Comparison of ENCODE assay signal across 8 mouse cellular contexts in the genomic region with DNA sequence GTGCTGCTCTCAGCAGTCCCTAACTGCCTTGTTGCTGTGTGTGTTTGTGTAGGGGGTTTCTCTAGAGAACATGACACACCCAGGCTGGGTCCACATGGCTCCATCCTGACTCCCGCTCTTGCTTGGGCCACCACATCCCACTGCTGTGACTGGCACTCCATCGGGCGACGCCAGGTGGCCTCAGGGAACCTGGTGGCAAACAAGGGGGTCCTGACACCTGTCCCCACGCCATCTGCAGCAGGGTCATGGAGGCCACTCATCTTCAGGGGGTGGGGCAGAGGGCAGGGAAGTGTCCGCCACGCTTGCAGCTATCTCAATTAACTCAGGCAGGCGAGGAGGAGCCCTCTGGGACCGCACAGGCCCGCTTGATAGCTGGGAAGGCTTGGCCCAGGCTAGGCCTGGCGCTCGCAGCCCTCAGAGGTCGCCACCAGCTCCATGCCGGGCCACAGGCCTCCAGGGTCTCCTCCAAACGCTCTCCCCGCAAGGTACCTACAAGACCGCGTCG. TPM values are rescaled to one million over a fixed set of nuclear protein-coding genes. Genes with fewer than 3 reads are reported as not detected.
A peak's percentile ranks its signal among the peaks of the same experiment; 100 is the strongest.
DNase-seq lines count a peak whose midpoint lies in the region; ATAC-seq and TF ChIP-seq lines count a peak whose summit lies in the region.

No protein-coding gene starts in this region.

- no peak for TF ChIP-seq EP300 in ES-Bruce4 (IDR thresholded peaks at IDR 0.05; ENCODE audit: insufficient read depth, low read depth, low read length)

- H3K27ac ChIP-seq in ES-Bruce4 (ENCODE audit: insufficient read depth, low read length) = no peak overlapping the region
- H3K27ac ChIP-seq in embryonic facial prominence, embryonic 15.5 days (replicated peaks) = no peak overlapping the region
- 0 out of 2 replicates have a peak overlapping the region, but pooled peaks have one; percentile 17 for H3K27ac ChIP-seq in intestine, embryonic 15.5 days

- no peaks in the 10 kb centered on the region for H3K4me1 ChIP-seq in ES-Bruce4 (ENCODE audit: control insufficient read depth, insufficient read depth, low read length)
- H3K4me1 ChIP-seq in embryonic facial prominence, embryonic 15.5 days = peaks cover 18% of the 10 kb centered on the region
- peaks cover 15% of the 10 kb centered on the region for H3K4me1 ChIP-seq in intestine, embryonic 15.5 days (replicated peaks)

- peak overlapping the region; percentile 60 for H3K4me3 ChIP-seq in ES-Bruce4 (ENCODE audit: low read depth, low read length)
- H3K4me3 ChIP-seq in embryonic facial prominence, embryonic 15.5 days (replicated peaks) = peak overlapping the region; percentile 53
- peak overlapping the region; percentile 47 for H3K4me3 ChIP-seq in intestine, embryonic 15.5 days (replicated peaks)

- WGBS in embryonic facial prominence, embryonic 15.5 days = 9% methylated on average over 19 of the region's 19 CpGs
- WGBS in intestine, embryonic 15.5 days = 10% methylated on average over 19 of the region's 19 CpGs

- H3K9me3 ChIP-seq in ES-Bruce4 (replicated peaks; ENCODE audit: control insufficient read depth, insufficient read depth, low read length, poor library complexity, severe bottlenecking) = no peaks in the 10 kb centered on the region
- H3K9me3 ChIP-seq in embryonic facial prominence, embryonic 15.5 days (replicated peaks) = no peaks in the 10 kb centered on the region
- no peaks in the 10 kb centered on the region for H3K9me3 ChIP-seq in intestine, embryonic 15.5 days

- H3K27me3 ChIP-seq in ES-Bruce4 (ENCODE audit: control insufficient read depth, insufficient read depth, low read length, poor library complexity, severe bottlenecking) = no peaks in the 10 kb centered on the region
- peaks cover 7% of the 10 kb centered on the region for H3K27me3 ChIP-seq in embryonic facial prominence, embryonic 15.5 days
- 0 out of 2 replicates have a peak, but pooled peaks cover 5% of the 10 kb centered on the region for H3K27me3 ChIP-seq in intestine, embryonic 15.5 days (replicated peaks)

- ATAC-seq in embryonic facial prominence, embryonic 15.5 days (ENCODE audit: insufficient number of reproducible peaks, low FRiP score, low TSS enrichment, low read depth) = peak; percentile 26; the same call in 1 of the 2 replicates
- peak; percentile 45 for ATAC-seq in intestine, embryonic 15.5 days
- peak; percentile 48 for ATAC-seq in megakaryocyte-erythroid progenitor cell, adult 5-6 weeks (replicated peaks; ENCODE audit: low FRiP score, low TSS enrichment, poor library complexity, severe bottlenecking)

- H3K4me2 ChIP-seq in embryonic facial prominence, embryonic 15.5 days (replicated peaks) = peak overlapping the region; percentile 91
- H3K4me2 ChIP-seq in intestine, embryonic 15.5 days (replicated peaks) = peak overlapping the region; percentile 94

- no peak overlapping the region for H3K9ac ChIP-seq in ES-Bruce4 (ENCODE audit: low read depth, poor library complexity, severe bottlenecking)
- H3K9ac ChIP-seq in embryonic facial prominence, embryonic 15.5 days = peak overlapping the region; percentile 42
- peak overlapping the region; percentile 49 for H3K9ac ChIP-seq in intestine, embryonic 15.5 days

- no peak for TF ChIP-seq POLR2A in ES-Bruce4 (IDR thresholded peaks at IDR 0.05; ENCODE audit: insufficient read depth, low read length)

- DNase-seq in heart, adult 11 months = peak; percentile 96
- DNase-seq in heart, postnatal 10 days = no peak
- DNase-seq in adrenal gland, adult 2 months = no peak
- no peak for DNase-seq in adrenal gland, adult 18-20 months (ENCODE audit: low spot score in 2 of 2)

- intact Hi-C loops in heart, postnatal 10 days (cut with DNase I) = no loop called here

- H3K36me3 ChIP-seq in ES-Bruce4 (ENCODE audit: control insufficient read depth, insufficient read depth, low read length, poor library complexity, severe bottlenecking) = no peaks in the 10 kb centered on the region
- H3K36me3 ChIP-seq in embryonic facial prominence, embryonic 15.5 days = no peaks in the 10 kb centered on the region
- H3K36me3 ChIP-seq in intestine, embryonic 15.5 days = no peaks in the 10 kb centered on the region

- no peak for TF ChIP-seq CTCF in ES-Bruce4 (IDR thresholded peaks at IDR 0.05; ENCODE audit: low read depth, low read length)

RNA-seq across cellular contexts. Expression of a gene that starts 0.5 kb away (rescaled TPM):
- 1 to 10 TPM; 6.5 to 6.7 TPM for total RNA-seq in heart, postnatal 10 days (2021)
- polyA plus RNA-seq in ES-Bruce4 (2011; ENCODE audit: insufficient read depth, insufficient read length, low read depth, missing spikeins) = 0.49 and 0.79 TPM in 2 replicates
- 2.4 and 2.9 TPM in 2 replicates for polyA plus RNA-seq in embryonic facial prominence, embryonic 15.5 days (2015; fragmentation: Nextera tagmentation; extraction: Ambion mirVana)
- polyA plus RNA-seq in intestine, embryonic 15.5 days (2015; fragmentation: Nextera tagmentation; extraction: Ambion mirVana) = 2.3 and 2.5 TPM in 2 replicates
- total RNA-seq in megakaryocyte-erythroid progenitor cell, adult 5-6 weeks (2014; fragmentation: Nextera tagmentation) = 5.2 and 9.3 TPM in 2 replicates
- 0.95 and 3.5 TPM in 2 replicates for total RNA-seq in megakaryocyte-erythroid progenitor cell, adult 5-6 weeks (2017)
- total RNA-seq in adrenal gland, adult 2 months (2021) = 10 to 100 TPM in 1 of 2 experiments, 1 to 10 TPM in 1; 9.9 to 16.0 TPM
- polyA plus RNA-seq in adrenal gland, adult 2 months (2012; rRNA removed) = 14.8 and 15.4 TPM in 2 replicates
- 10 to 100 TPM; 10.6 to 15.2 TPM for total RNA-seq in adrenal gland, adult 18-20 months (2021)

RNA-seq across cellular contexts. Expression of a gene that starts 17.0 kb away (rescaled TPM):
- 10 to 100 TPM; 11.9 to 14.2 TPM for total RNA-seq in heart, postnatal 10 days (2021)
- polyA plus RNA-seq in ES-Bruce4 (2011; ENCODE audit: insufficient read depth, insufficient read length, low read depth, missing spikeins) = 4.6 and 6.0 TPM in 2 replicates
- 21.8 and 25.7 TPM in 2 replicates for polyA plus RNA-seq in embryonic facial prominence, embryonic 15.5 days (2015; fragmentation: Nextera tagmentation; extraction: Ambion mirVana)
- 26.3 and 29.2 TPM in 2 replicates for polyA plus RNA-seq in intestine, embryonic 15.5 days (2015; fragmentation: Nextera tagmentation; extraction: Ambion mirVana)
- total RNA-seq in megakaryocyte-erythroid progenitor cell, adult 5-6 weeks (2014; fragmentation: Nextera tagmentation) = 16.1 and 16.8 TPM in 2 replicates
- 8.0 and 11.9 TPM in 2 replicates for total RNA-seq in megakaryocyte-erythroid progenitor cell, adult 5-6 weeks (2017)
- 10 to 100 TPM; 28.9 to 49.2 TPM for total RNA-seq in adrenal gland, adult 2 months (2021)
- 177 and 230 TPM in 2 replicates for polyA plus RNA-seq in adrenal gland, adult 2 months (2012; rRNA removed)
- 10 to 100 TPM; 42.3 to 47.0 TPM for total RNA-seq in adrenal gland, adult 18-20 months (2021)

RNA-seq across cellular contexts. Expression of a gene that starts 20.8 kb away (rescaled TPM):
- 10 to 100 TPM; 47.9 to 52.7 TPM for total RNA-seq in heart, postnatal 10 days (2021)
- polyA plus RNA-seq in ES-Bruce4 (2011; ENCODE audit: insufficient read depth, insufficient read length, low read depth, missing spikeins) = 73.7 and 82.5 TPM in 2 replicates
- 96.2 and 103 TPM in 2 replicates for polyA plus RNA-seq in embryonic facial prominence, embryonic 15.5 days (2015; fragmentation: Nextera tagmentation; extraction: Ambion mirVana)
- polyA plus RNA-seq in intestine, embryonic 15.5 days (2015; fragmentation: Nextera tagmentation; extraction: Ambion mirVana) = 90.8 and 95.4 TPM in 2 replicates
- 88.4 and 129 TPM in 2 replicates for total RNA-seq in megakaryocyte-erythroid progenitor cell, adult 5-6 weeks (2014; fragmentation: Nextera tagmentation)
- 120 and 128 TPM in 2 replicates for total RNA-seq in megakaryocyte-erythroid progenitor cell, adult 5-6 weeks (2017)
- 10 to 100 TPM; 40.0 to 56.3 TPM for total RNA-seq in adrenal gland, adult 2 months (2021)
- 18.8 and 28.8 TPM in 2 replicates for polyA plus RNA-seq in adrenal gland, adult 2 months (2012; rRNA removed)
- 10 to 100 TPM; 51.3 to 56.8 TPM for total RNA-seq in adrenal gland, adult 18-20 months (2021)
